Mouse (Mus musculus) forebrain, embryonic 15.5 days (tissue): ENCODE results near the gene Kntc1. TPM values are rescaled to one million over a fixed set of nuclear protein-coding genes. Genes with fewer than 3 reads are reported as not detected.

Experiments used
- ATAC-seq: fragments of 200-750 bp; cut with Nextera tagmentation; replicated peaks from 2 replicates; pipeline ENCODE4 v1.8.0; 2017; ENCODE audit warnings: mild to moderate bottlenecking, moderate TSS enrichment, moderate library complexity
- H3K27ac ChIP-seq: fragments of 300-500 bp; sonication (generic); replicated peaks from 2 replicates; pipeline ENCODE4 v1.5.1; 2015; ENCODE audit warnings: mild to moderate bottlenecking, inconsistent platforms
- H3K27me3 ChIP-seq: fragments of 300-500 bp; sonication (generic); 2 replicates; pipeline ENCODE4 v1.6.1; 2015; ENCODE audit warnings: inconsistent platforms
- H3K36me3 ChIP-seq: fragments of 300-500 bp; sonication (generic); 2 replicates; pipeline ENCODE4 v1.6.1; 2015; ENCODE audit warnings: mild to moderate bottlenecking, inconsistent platforms
- H3K4me1 ChIP-seq: fragments of 300-500 bp; sonication (generic); 2 replicates; pipeline ENCODE4 v1.6.1; 2015; ENCODE audit warnings: inconsistent platforms
- H3K4me2 ChIP-seq: fragments of 300-500 bp; sonication (generic); replicated peaks from 2 replicates; pipeline ENCODE4 v1.6.1; 2015; ENCODE audit warnings: mild to moderate bottlenecking, inconsistent platforms
- H3K4me3 ChIP-seq: fragments of 300-500 bp; sonication (generic); 2 replicates; pipeline ENCODE4 v1.5.1; 2015; ENCODE audit warnings: mild to moderate bottlenecking, inconsistent platforms
- H3K9ac ChIP-seq: fragments of 300-500 bp; sonication (generic); replicated peaks from 2 replicates; pipeline ENCODE4 v1.6.1; 2015; ENCODE audit warnings: mild to moderate bottlenecking, inconsistent platforms
- H3K9me3 ChIP-seq: fragments of 300-500 bp; sonication (generic); 2 replicates; pipeline ENCODE4 v1.6.1; 2016; ENCODE audit warnings: inconsistent platforms
- WGBS: fragments of 180-500 bp; shearing (Covaris S2); methylation state at CpG from one replicate; pipeline ENCODE4 v1.1.7; 2015; ENCODE audit warnings: mixed read lengths; 5-methylcytosine and 5-hydroxymethylcytosine counted together
- polyA plus RNA-seq: library from polyadenylated mRNA; unstranded; fragments of >200 nt; fragmentation: Nextera tagmentation; extraction: Ambion mirVana; gene quantifications from 2 replicates; pipeline ENCODE4 v1.2.1, GENCODE M21; 2015

Gene Kntc1
- polyA plus RNA-seq, 1 experiment from 2014 or later = 12.7 TPM

DNA sequence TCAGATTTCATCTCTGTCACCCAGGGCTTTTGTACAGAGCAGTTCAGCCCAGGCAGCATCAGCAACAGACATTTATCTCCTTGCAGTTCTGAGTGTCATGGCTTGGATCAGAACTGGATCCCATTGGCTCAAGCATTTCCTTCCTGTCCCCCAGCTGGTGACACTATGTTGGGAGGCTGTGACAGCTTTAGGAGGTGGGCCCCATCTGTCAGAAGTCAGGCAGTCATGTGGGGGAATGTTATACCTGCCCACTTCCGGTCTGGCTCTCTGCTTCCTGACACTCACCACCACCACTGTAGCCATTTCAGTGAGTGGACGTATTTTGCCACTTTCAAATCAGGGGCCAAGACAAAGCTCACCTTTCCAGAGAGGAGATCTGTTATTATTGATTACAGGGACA lies 101.9 kb downstream of the Kntc1 start:
- no peak overlapping the region for H3K4me2 ChIP-seq
- no peaks in the 10 kb centered on the region for H3K27me3 ChIP-seq
- no peaks in the 10 kb centered on the region for H3K36me3 ChIP-seq
- WGBS = 84% methylated on average over 2 of the region's 2 CpGs
- no peak overlapping the region for H3K4me3 ChIP-seq
- no peaks in the 10 kb centered on the region for H3K4me1 ChIP-seq
- ATAC-seq = no peak
- no peaks in the 10 kb centered on the region for H3K9me3 ChIP-seq
- no peak overlapping the region for H3K9ac ChIP-seq
- H3K27ac ChIP-seq = no peak overlapping the region

DNA sequence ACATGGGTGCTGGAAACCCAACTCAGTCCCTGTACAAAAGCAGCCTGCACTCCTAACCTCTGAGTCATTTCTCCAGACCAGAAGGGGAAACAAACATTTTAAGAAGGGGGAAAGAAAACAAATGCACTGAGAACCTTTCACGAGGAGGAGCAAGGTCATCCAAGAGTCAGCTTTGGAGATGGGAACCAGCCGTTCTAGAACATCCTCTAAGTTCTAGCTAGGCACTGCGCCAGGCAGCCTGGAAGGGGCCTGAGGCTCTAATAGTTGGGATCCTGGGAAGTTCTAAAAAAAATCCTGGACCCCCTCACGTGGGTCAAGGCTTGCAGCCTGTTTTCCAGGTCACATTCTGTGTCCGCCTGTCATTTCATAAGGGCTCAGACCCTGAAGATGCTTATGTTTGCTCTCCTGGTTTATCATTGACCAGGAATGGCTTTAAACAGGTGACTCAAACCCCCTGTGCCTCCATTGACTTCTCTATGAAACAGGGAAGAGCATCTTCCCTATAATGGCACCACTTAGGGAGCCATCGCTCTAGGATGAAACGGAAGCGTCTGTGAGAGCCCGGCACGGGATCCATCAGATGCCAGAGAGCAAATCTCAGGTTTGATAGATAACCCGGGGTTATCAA lies 104.5 kb downstream of the Kntc1 start:
- Histone ChIP-seq H3K27ac (no peak overlapping the region), H3K4me3 (no peak overlapping the region), H3K9ac (no peak overlapping the region), H3K4me2 (no peak overlapping the region), H3K4me1 (no peaks in the 10 kb centered on the region), H3K27me3 (no peaks in the 10 kb centered on the region), H3K36me3 (no peaks in the 10 kb centered on the region), H3K9me3 (no peaks in the 10 kb centered on the region)
- no peak for ATAC-seq
- 86% methylated on average over 11 of the region's 11 CpGs for WGBS

DNA sequence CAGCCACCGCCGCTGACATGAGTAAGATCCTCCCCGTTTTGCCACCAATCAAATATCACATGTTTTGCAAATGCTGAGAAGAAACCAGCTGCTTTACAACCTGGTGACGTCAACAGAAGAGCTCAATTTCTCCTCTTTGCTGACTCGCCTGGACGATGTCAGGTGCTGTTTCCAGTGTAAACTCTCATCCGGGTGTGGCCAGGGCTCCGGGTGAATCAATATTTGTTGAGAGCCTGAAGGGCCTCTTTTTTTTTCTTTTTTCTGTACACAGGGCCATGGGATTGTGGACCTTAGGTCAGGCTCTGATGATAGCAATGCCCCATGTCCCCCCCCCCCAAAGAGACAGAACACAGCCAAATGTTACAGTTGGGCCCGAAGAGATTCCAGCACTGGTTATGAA lies 105.0 kb downstream of the Kntc1 start:
- Histone ChIP-seq H3K27ac (no peak overlapping the region), H3K9me3 (no peaks in the 10 kb centered on the region), H3K27me3 (no peaks in the 10 kb centered on the region), H3K4me3 (no peak overlapping the region), H3K4me2 (no peak overlapping the region), H3K4me1 (no peaks in the 10 kb centered on the region), H3K36me3 (no peaks in the 10 kb centered on the region), H3K9ac (no peak overlapping the region)
- no peak for ATAC-seq
- 90% methylated on average over 9 of the region's 9 CpGs for WGBS

DNA sequence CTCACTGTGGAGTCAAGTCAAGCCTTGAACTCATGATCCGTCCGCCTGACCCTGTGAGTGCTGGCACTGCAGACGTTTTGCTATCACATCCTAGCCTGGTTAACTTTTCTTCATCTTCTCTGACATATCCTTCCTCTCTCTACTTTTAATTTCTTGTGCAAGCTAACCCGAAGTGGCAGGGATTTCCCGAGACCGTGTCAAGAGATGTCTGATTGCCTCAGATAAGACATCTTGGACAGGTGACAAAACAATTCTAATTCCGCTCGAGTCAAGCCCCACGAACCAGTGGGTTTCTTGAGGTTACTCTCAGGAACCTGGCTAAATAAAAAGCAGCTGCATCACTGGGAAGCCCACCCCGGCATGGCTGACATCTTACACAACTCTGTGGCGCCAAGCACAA lies 109.3 kb downstream of the Kntc1 start:
- 89% methylated on average over 11 of the region's 11 CpGs for WGBS
- ATAC-seq = no peak
- H3K27ac ChIP-seq = no peak overlapping the region

DNA sequence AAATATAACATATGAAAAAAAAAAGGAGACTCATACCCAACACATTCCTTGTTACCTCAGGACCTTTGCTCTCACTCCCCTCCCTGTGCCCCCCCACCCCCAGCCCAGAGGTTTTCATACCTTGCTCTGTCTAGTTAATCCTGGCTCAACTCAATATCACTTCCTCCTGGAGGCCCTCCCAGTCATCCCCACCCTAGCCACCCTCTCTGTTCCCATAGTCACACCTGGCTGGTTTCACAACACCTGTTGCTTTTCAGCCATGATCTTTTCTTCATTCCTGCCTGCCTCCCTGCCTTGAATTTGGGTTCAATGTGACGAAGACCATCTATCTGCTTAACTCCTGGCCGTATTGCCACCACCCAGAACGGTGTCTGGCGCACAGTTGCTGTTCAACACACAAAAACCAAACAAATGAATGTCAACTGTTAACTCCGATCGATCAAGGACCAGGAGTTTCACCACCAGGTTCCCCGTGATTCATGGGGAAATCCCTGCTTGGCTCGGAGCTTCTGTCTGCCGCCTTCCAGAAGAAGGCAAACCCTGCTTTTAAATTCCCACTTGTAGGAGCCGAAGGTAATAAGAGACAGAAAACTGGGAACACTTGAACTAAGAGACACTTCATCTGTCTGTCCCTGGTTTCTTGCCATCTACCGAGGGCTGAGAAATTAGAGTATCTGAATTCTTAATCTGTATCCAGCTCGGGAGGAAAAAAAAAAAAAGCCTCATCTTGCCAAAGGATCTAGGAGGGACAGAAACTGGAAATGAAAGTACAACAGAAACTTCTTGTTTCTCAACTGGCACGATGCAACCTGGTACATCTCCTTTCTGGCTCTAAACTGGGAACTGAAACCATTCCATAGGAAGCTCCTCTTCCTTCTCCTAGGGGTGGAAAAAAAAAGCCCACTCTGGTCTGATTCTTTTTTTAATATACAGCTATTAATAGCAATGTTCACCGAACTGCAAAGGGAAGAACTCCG lies 113.1 kb downstream of the Kntc1 start:
- ATAC-seq = no peak
- Histone ChIP-seq H3K27ac (no peak overlapping the region), H3K27me3 (no peaks in the 10 kb centered on the region), H3K9me3 (no peaks in the 10 kb centered on the region), H3K36me3 (no peaks in the 10 kb centered on the region), H3K9ac (no peak overlapping the region), H3K4me1 (no peaks in the 10 kb centered on the region), H3K4me2 (no peak overlapping the region), H3K4me3 (no peak overlapping the region)
- 84% methylated on average over 15 of the region's 15 CpGs for WGBS

More for the DNA sequence above, 109.3 kb downstream of the Kntc1 start:
- no peaks in the 10 kb centered on the region for H3K27me3 ChIP-seq
- no peaks in the 10 kb centered on the region for H3K36me3 ChIP-seq
- H3K4me1 ChIP-seq = no peaks in the 10 kb centered on the region
- H3K9me3 ChIP-seq = no peaks in the 10 kb centered on the region
- no peak overlapping the region for H3K9ac ChIP-seq
- H3K4me3 ChIP-seq = no peak overlapping the region
- no peak overlapping the region for H3K4me2 ChIP-seq

DNA sequence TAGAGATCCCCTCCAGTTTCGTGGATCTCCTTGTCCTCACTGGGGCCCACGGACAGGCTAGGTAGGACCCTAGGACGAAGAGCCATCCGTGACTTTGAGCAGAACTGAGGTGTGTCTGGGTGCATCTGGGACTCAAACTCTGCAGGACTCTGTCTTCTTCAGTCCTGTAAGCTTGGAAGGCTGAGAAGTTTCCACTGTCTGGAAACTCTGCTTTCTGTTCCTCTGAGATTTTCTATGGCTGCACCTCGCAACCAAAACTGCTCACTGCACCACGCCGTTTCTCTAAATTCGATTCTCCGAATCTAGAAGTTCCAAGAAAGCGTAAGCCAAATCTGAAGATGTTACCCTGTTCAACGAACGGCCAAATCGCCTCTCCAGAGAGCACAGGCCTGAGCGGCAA lies 114.4 kb downstream of the Kntc1 start:
- WGBS = 88% methylated on average over 14 of the region's 14 CpGs
- no peak for ATAC-seq

DNA sequence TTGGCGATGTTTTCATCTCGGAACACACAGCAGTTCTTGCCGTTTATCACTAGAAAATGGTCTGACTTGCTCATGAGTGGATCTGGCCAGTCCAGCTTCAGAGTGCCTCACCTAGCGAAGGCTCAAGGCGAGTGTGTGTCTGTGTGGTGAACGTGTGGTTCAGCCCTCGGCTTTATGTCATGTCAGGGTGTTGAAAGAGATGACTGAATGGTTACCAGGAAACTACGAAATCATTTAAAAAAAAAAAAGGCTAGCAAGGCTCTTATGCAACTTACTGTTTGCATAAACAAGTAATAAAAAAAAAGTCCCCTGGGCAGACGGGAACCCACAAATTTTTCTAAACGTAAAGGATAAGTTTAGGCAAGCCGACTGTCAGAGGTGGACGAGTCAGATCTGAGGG lies 115.8 kb downstream of the Kntc1 start, which contains the start of gene Hcar2:
Gene Hcar2, minus strand, starts transcription at position 135 of the 400 bp plus-strand sequence.
- no peaks in the 10 kb centered on the region for H3K27me3 ChIP-seq
- 84% methylated on average over 12 of the region's 12 CpGs for WGBS
- H3K4me2 ChIP-seq = no peak within 1 kb of the TSS
- ATAC-seq = no peak
- no peaks in the 10 kb centered on the region for H3K4me1 ChIP-seq
- no peak within 1 kb of the TSS for H3K4me3 ChIP-seq
- no peak within 1 kb of the TSS for H3K27ac ChIP-seq
- H3K9me3 ChIP-seq = no peaks in the 10 kb centered on the region
- H3K36me3 ChIP-seq = no peaks in the 10 kb centered on the region
- H3K9ac ChIP-seq = no peak within 1 kb of the TSS

More for the DNA sequence above, 114.4 kb downstream of the Kntc1 start:
- H3K4me2 ChIP-seq = no peak overlapping the region
- H3K4me3 ChIP-seq = no peak overlapping the region
- H3K27ac ChIP-seq = no peak overlapping the region
- no peaks in the 10 kb centered on the region for H3K4me1 ChIP-seq
- no peak overlapping the region for H3K9ac ChIP-seq
- no peaks in the 10 kb centered on the region for H3K9me3 ChIP-seq
- H3K36me3 ChIP-seq = no peaks in the 10 kb centered on the region
- H3K27me3 ChIP-seq = no peaks in the 10 kb centered on the region

DNA sequence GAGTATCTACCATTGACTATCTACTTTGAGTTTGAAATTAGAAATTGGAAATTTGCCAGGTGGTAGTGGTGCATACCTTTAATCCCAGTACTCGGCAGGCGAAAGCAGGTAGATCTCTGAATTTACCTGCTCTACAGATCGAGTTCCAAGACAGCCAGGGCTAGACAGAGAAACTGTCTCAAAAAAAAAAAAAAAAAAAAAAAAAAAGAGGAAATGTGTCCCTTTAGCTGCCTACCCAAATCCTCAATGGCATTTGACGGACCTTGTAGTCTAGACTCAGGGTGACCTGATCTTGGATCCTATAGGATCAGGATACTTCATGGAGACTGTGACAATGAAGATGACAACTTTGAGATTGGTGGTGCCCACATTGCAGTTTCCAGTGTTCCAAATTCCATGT lies 116.9 kb downstream of the Kntc1 start:
- no peak overlapping the region for H3K9ac ChIP-seq
- no peaks in the 10 kb centered on the region for H3K4me1 ChIP-seq
- no peak overlapping the region for H3K4me2 ChIP-seq
- no peak overlapping the region for H3K27ac ChIP-seq
- no peaks in the 10 kb centered on the region for H3K36me3 ChIP-seq
- H3K4me3 ChIP-seq = no peak overlapping the region
- no peaks in the 10 kb centered on the region for H3K27me3 ChIP-seq
- no peak for ATAC-seq
- no peaks in the 10 kb centered on the region for H3K9me3 ChIP-seq
- WGBS = 85% methylated on average over 4 of the region's 4 CpGs

DNA sequence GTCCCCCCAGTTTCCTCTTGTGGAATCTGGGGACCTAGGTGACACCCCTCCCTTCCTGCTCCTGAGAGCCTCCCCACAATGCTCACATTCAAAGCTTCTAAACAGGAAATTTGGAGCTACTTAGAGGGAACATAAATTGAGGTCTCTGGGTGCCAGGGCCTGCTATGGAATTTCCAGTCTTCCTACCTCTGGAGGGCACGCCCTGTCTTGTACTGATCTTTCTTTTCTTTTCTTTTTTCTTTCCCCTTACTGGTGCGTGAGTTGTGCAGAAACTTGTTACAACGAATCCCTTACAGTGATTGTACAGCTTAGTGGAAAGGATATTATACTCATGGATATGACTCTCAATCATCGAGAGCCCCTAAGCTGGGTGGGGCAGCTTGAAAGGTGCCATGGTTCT lies 120.1 kb downstream of the Kntc1 start:
- 85% methylated on average over 4 of the region's 4 CpGs for WGBS
- Histone ChIP-seq H3K27ac (no peak overlapping the region), H3K4me1 (no peaks in the 10 kb centered on the region), H3K4me3 (no peak overlapping the region), H3K4me2 (no peak overlapping the region), H3K9me3 (no peaks in the 10 kb centered on the region), H3K36me3 (no peaks in the 10 kb centered on the region), H3K27me3 (no peaks in the 10 kb centered on the region), H3K9ac (no peak overlapping the region)
- no peak for ATAC-seq

Other genes starting within 250 kb of the Kntc1 start
- 0.87 and 1.7 TPM in 2 replicates for gene B3gnt4, start 239.3 kb upstream of the Kntc1 start, polyA plus RNA-seq
- 113 and 119 TPM in 2 replicates for gene Diablo, start 225.5 kb upstream of the Kntc1 start, polyA plus RNA-seq
- gene Gm49027, start 224.2 kb upstream of the Kntc1 start, polyA plus RNA-seq = 3.8 and 4.0 TPM in 2 replicates
- gene Vps33a, start 176.7 kb upstream of the Kntc1 start, polyA plus RNA-seq = 41.2 and 42.3 TPM in 2 replicates
- gene Clip1, start 65.1 kb upstream of the Kntc1 start, polyA plus RNA-seq = 80.0 and 84.5 TPM in 2 replicates
- gene Zcchc8, start 28.6 kb upstream of the Kntc1 start, polyA plus RNA-seq = 83.7 and 87.8 TPM in 2 replicates
- gene Rsrc2, start 302 bp upstream of the Kntc1 start, polyA plus RNA-seq = 147 and 151 TPM in 2 replicates
- gene Hcar2, start 115.8 kb downstream of the Kntc1 start, polyA plus RNA-seq = not detected in 2 replicates
- 0.24 and 0.29 TPM in 2 replicates for gene Hcar1, start 130.3 kb downstream of the Kntc1 start, polyA plus RNA-seq
- gene Denr, start 157.5 kb downstream of the Kntc1 start, polyA plus RNA-seq = 143 and 146 TPM in 2 replicates
- gene Gm43518, start 177.7 kb downstream of the Kntc1 start, polyA plus RNA-seq = 1.8 and 3.7 TPM in 2 replicates
- gene Ccdc62, start 181.0 kb downstream of the Kntc1 start, polyA plus RNA-seq = 3.5 and 5.8 TPM in 2 replicates
- 26.9 and 27.5 TPM in 2 replicates for gene Hip1r, start 223.9 kb downstream of the Kntc1 start, polyA plus RNA-seq